Mouse (Mus musculus): ENCODE data around the gene Fam78b.

- TF ChIP-seq CTCF (IDR thresholded peaks at IDR 0.05; ENCODE audit: low read depth, low read length) (no peak), POLR2A (IDR thresholded peaks at IDR 0.05; ENCODE audit: insufficient read depth, low read length) (no peak), EP300 (IDR thresholded peaks at IDR 0.05; ENCODE audit: insufficient read depth, low read depth, low read length) (no peak)
These were observed 69.1 kb downstream of the Fam78b start for GRCm38 (mm10) chr1:167070306-167070705.

Measured in ES-Bruce4 (cell line).